Mouse (Mus musculus) stomach, embryonic 16.5 days (tissue): ENCODE measurements at regions not wholly inside any gene's neighbourhood (a gene's known extent, or its start where the extent isn't known, plus 50 kb on each side); places are given as distances from the start of the nearest gene placed in this dataset.

ENCODE experiments used
- ATAC-seq: fragments of 200-750 bp; cut with Nextera tagmentation; 2 replicates; pipeline ENCODE4 v1.8.0; 2017; ENCODE audit warnings: moderate number of reproducible peaks, moderate TSS enrichment; ENCODE audit not compliant: insufficient read depth, low FRiP score
- H3K27ac ChIP-seq: fragments of 300-500 bp; sonication (generic); 2 replicates; pipeline ENCODE4 v1.5.1; 2014; ENCODE audit warnings: low read length
- H3K27me3 ChIP-seq: fragments of 300-500 bp; sonication (generic); 2 replicates; pipeline ENCODE4 v1.6.1; 2014; ENCODE audit warnings: low read length, control low read depth, mixed read lengths; ENCODE audit not compliant: control insufficient read depth, insufficient read depth
- H3K36me3 ChIP-seq: fragments of 300-500 bp; sonication (generic); 2 replicates; pipeline ENCODE4 v1.6.1; 2014; ENCODE audit warnings: low read length; ENCODE audit not compliant: control insufficient read depth, insufficient read depth
- H3K4me1 ChIP-seq: fragments of 300-500 bp; sonication (generic); 2 replicates; pipeline ENCODE4 v1.6.1; 2014; ENCODE audit warnings: low read length, control low read depth, mixed read lengths; ENCODE audit not compliant: control insufficient read depth, insufficient read depth
- H3K4me2 ChIP-seq: fragments of 300-500 bp; sonication (generic); 2 replicates; pipeline ENCODE4 v1.6.1; 2014; ENCODE audit warnings: low read depth, low read length, mixed read lengths
- H3K4me3 ChIP-seq: fragments of 300-500 bp; sonication (generic); replicated peaks from 2 replicates; pipeline ENCODE4 v1.5.1; 2014; ENCODE audit warnings: mild to moderate bottlenecking, low read length
- H3K9ac ChIP-seq: fragments of 300-500 bp; sonication (generic); 2 replicates; pipeline ENCODE4 v1.6.1; 2014; ENCODE audit warnings: low read length
- H3K9me3 ChIP-seq: fragments of 300-500 bp; sonication (generic); replicated peaks from 2 replicates; pipeline ENCODE4 v1.6.1; 2016; ENCODE audit warnings: low read length, control low read depth; ENCODE audit not compliant: control insufficient read depth
- WGBS: fragments of 180-500 bp; shearing (Covaris S2); extraction: QIAGEN DNeasy Blood & Tissue Kit; methylation state at CpG from one replicate; pipeline ENCODE4 v1.1.7; 2014; 5-methylcytosine and 5-hydroxymethylcytosine counted together

- no peaks in the 10 kb centered on the region for H3K36me3 ChIP-seq
- no peak overlapping the region for H3K4me2 ChIP-seq
- no peaks in the 10 kb centered on the region for H3K9me3 ChIP-seq
- H3K9ac ChIP-seq: no peak overlapping the region
- H3K4me1 ChIP-seq: no peaks in the 10 kb centered on the region
- no peak overlapping the region for H3K27ac ChIP-seq
- ATAC-seq: no peak
- H3K4me3 ChIP-seq: no peak overlapping the region
- no peaks in the 10 kb centered on the region for H3K27me3 ChIP-seq
- WGBS: 52% methylated on average over 1 of the region's 1 CpGs
These were observed 394.7 kb downstream of the 4933405O20Rik start for GRCm38 (mm10) chr7:50993707-50994106.

DNA sequence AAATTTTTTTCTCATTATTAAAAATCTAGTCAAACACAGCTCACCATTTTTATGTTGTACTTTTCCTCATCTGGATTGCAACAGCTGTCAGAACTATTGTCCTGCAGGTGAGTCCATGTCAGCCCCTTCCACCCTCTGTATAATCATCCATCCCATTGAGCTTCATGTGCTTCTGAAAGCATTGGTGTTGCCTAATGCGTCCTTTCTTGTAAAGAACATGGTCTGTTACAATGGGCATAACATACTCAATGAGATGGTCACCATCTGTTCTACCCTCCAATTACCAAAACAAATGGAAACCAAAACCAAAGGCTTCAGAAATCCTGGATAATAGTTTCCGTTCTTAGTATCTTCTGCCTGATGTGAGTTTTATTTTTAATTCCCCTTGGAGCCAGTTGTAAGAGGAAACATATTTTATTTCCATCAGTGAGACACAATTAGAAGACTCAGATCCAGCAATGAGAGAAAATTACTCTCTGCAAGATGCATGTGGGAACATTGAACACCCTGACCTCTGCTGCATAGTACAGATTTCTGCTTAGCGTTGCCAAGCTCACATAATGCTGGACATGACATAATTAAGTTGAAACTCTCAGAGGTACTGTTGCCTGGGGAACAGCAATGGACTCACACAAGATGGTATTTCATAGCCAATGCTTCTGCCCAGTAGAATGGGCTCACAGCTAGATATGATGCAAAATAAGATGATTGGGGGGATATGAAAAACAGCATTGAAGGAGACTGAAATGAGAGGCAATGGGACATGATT is 443.1 kb downstream of the 4933405O20Rik start:
- Histone ChIP-seq H3K27me3 (no peaks in the 10 kb centered on the region; the same call in 1 of the 2 replicates), H3K9ac (no peak overlapping the region), H3K4me3 (no peak overlapping the region), H3K36me3 (no peaks in the 10 kb centered on the region), H3K4me1 (no peaks in the 10 kb centered on the region), H3K9me3 (no peaks in the 10 kb centered on the region), H3K27ac (no peak overlapping the region), H3K4me2 (no peak overlapping the region)
- WGBS: 61% methylated on average over 3 of the region's 3 CpGs
- no peak for ATAC-seq

DNA sequence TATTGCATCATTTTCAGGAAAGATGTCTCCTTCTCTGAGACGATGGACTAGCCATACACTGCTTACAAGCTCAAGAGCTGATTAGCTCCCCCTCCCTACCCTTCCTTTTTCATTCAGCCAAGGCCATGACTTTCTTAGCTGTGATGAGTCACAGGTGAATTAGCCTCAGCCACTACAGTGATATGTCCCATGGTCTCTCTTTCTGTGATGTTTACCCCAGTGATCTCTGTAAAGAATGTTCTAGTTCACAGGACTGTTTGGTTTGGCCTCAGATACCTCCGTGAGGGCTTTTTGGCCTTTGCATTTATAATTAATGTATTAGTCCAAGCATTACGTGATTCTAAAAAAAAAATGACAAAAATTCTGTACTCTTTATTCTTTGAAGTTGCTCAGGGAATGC is 452.5 kb downstream of the 4933405O20Rik start:
- H3K4me2 ChIP-seq: no peak overlapping the region
- no peak for ATAC-seq
- H3K27ac ChIP-seq: no peak overlapping the region
- no peak overlapping the region for H3K4me3 ChIP-seq
- WGBS: 72% methylated on average over 3 of the region's 3 CpGs
- no peaks in the 10 kb centered on the region for H3K27me3 ChIP-seq
- H3K4me1 ChIP-seq: no peaks in the 10 kb centered on the region
- no peaks in the 10 kb centered on the region for H3K9me3 ChIP-seq
- H3K9ac ChIP-seq: no peak overlapping the region
- no peaks in the 10 kb centered on the region for H3K36me3 ChIP-seq

GRCm38 (mm10) chr7:51068376-51068775 is 442.5 kb upstream of the Ano5 start:
- Histone ChIP-seq H3K4me1 (no peaks in the 10 kb centered on the region), H3K27me3 (no peaks in the 10 kb centered on the region), H3K4me2 (no peak overlapping the region), H3K4me3 (no peak overlapping the region), H3K36me3 (no peaks in the 10 kb centered on the region), H3K27ac (no peak overlapping the region), H3K9ac (no peak overlapping the region), H3K9me3 (no peaks in the 10 kb centered on the region)
- no peak for ATAC-seq
- 15% methylated on average over 1 of the region's 1 CpGs for WGBS

GRCm38 (mm10) chr7:51093774-51094173 is 417.1 kb upstream of the Ano5 start:
- H3K4me1 ChIP-seq: no peaks in the 10 kb centered on the region
- H3K27me3 ChIP-seq: no peaks in the 10 kb centered on the region
- 66% methylated on average over 3 of the region's 3 CpGs for WGBS
- H3K4me3 ChIP-seq: no peak overlapping the region
- H3K36me3 ChIP-seq: no peaks in the 10 kb centered on the region
- no peak overlapping the region for H3K4me2 ChIP-seq
- H3K9me3 ChIP-seq: no peaks in the 10 kb centered on the region
- H3K27ac ChIP-seq: no peak overlapping the region
- no peak for ATAC-seq
- H3K9ac ChIP-seq: no peak overlapping the region

- no peak overlapping the region for H3K4me2 ChIP-seq
- no peaks in the 10 kb centered on the region for H3K36me3 ChIP-seq
- WGBS: 71% methylated on average over 2 of the region's 2 CpGs
- H3K4me3 ChIP-seq: no peak overlapping the region
- H3K9me3 ChIP-seq: no peaks in the 10 kb centered on the region
- no peak overlapping the region for H3K27ac ChIP-seq
- H3K27me3 ChIP-seq: no peaks in the 10 kb centered on the region
- H3K4me1 ChIP-seq: no peaks in the 10 kb centered on the region
- ATAC-seq: no peak
- H3K9ac ChIP-seq: no peak overlapping the region
These were observed 409.7 kb upstream of the Ano5 start for GRCm38 (mm10) chr7:51101166-51101565.

DNA sequence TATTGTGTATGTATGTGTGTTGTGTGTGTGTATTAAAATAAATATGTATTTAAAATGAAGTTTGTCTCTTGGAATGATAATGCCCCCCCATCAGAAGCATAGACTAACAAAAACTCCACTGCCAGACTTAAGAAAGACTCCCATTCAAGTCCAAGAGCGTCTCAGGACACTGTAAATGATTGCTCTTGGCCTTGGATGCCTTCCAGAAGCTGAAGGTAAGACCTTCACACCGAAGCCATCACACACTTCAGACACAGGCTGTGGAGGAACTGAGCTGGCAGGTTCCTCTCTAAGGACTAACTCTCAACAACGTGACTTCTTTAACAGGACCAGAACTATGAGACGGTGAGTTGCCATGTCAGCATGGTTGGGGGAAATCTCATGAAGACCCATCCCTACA is 370.0 kb upstream of the Ano5 start:
- no peak overlapping the region for H3K4me2 ChIP-seq
- no peaks in the 10 kb centered on the region for H3K36me3 ChIP-seq
- no peaks in the 10 kb centered on the region for H3K9me3 ChIP-seq
- H3K9ac ChIP-seq: no peak overlapping the region
- 76% methylated on average over 4 of the region's 4 CpGs for WGBS
- no peak for ATAC-seq
- no peak overlapping the region for H3K27ac ChIP-seq
- no peaks in the 10 kb centered on the region for H3K27me3 ChIP-seq
- H3K4me1 ChIP-seq: no peaks in the 10 kb centered on the region
- no peak overlapping the region for H3K4me3 ChIP-seq

- 84% methylated on average over 8 of the region's 8 CpGs for WGBS
- no peak overlapping the region for H3K9ac ChIP-seq
- no peaks in the 10 kb centered on the region for H3K36me3 ChIP-seq
- H3K9me3 ChIP-seq: no peaks in the 10 kb centered on the region
- no peak overlapping the region for H3K4me3 ChIP-seq
- H3K27ac ChIP-seq: no peak overlapping the region
- H3K27me3 ChIP-seq: no peaks in the 10 kb centered on the region
- H3K4me2 ChIP-seq: no peak overlapping the region
- no peak for ATAC-seq
- no peaks in the 10 kb centered on the region for H3K4me1 ChIP-seq
These were observed 335.6 kb upstream of the Ano5 start for GRCm38 (mm10) chr7:51175211-51175610.

GRCm38 (mm10) chr7:51215487-51216232 is 295.2 kb upstream of the Ano5 start:
- H3K9me3 ChIP-seq: no peaks in the 10 kb centered on the region
- WGBS: 87% methylated on average over 6 of the region's 6 CpGs
- no peak for ATAC-seq
- no peak overlapping the region for H3K4me2 ChIP-seq
- no peaks in the 10 kb centered on the region for H3K27me3 ChIP-seq
- no peak overlapping the region for H3K4me3 ChIP-seq
- no peak overlapping the region for H3K27ac ChIP-seq
- no peak overlapping the region for H3K9ac ChIP-seq
- H3K4me1 ChIP-seq: no peaks in the 10 kb centered on the region
- H3K36me3 ChIP-seq: no peaks in the 10 kb centered on the region
